Mouse (Mus musculus) embryo, embryonic 10 days (tissue): Measurements from ENCODE around the gene Kif1a.
"Not testable (repeated sequence)": the region's sequence is repeated elsewhere in the genome, so short reads cannot be mapped to it uniquely, and the experiment has no call there.

Experiments used
- DNase-seq: peaks from one replicate; pipeline ENCODE4 v3.0.0-alpha.2; 2015; ENCODE audit warnings: low spot score

The Kif1a gene

DNA sequence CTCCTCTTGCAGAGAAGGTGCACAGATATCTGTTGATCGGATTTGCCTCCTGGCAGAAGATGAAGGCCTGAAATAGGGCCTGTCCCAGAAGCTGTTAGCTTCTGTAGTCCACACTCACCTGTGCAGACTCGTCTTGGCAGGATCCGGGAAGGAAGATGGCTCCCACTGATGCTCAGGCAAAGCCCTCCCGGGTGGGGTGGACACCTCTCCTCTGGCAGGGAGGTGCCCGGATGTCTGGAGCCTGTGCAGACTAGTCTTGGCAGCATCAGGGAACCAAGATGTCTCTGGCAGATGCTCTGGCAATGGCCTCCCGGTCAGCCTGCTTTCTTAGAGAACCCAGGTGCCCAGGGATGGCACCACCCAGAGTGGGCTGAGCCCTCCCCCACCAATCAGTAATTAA lies 131.0 kb downstream of the Kif1a start:
- DNase-seq, result not testable (repeated sequence)
